Mouse (Mus musculus) neural tube, embryonic 15.5 days (tissue): ENCODE data around the gene Rftn1. TPM values are rescaled to one million over a fixed set of nuclear protein-coding genes. Genes with fewer than 3 reads are reported as not detected.

Source experiments
- ATAC-seq: fragments of 200-750 bp; cut with Nextera tagmentation; 2 replicates; pipeline ENCODE4 v1.8.0; 2017; ENCODE audit warnings: mild to moderate bottlenecking, moderate TSS enrichment, moderate library complexity; ENCODE audit not compliant: low FRiP score
- H3K27ac ChIP-seq: fragments of 300-500 bp; sonication (generic); replicated peaks from 2 replicates; pipeline ENCODE4 v1.5.1; 2015; ENCODE audit warnings: mild to moderate bottlenecking, inconsistent platforms
- H3K27me3 ChIP-seq: fragments of 300-500 bp; sonication (generic); replicated peaks from 2 replicates; pipeline ENCODE4 v1.6.1; 2015; ENCODE audit warnings: inconsistent platforms
- H3K36me3 ChIP-seq: fragments of 300-500 bp; sonication (generic); 2 replicates; pipeline ENCODE4 v1.6.1; 2015; ENCODE audit warnings: inconsistent platforms
- H3K4me1 ChIP-seq: fragments of 300-500 bp; sonication (generic); 2 replicates; pipeline ENCODE4 v1.6.1; 2015; ENCODE audit warnings: inconsistent platforms
- H3K4me2 ChIP-seq: fragments of 300-500 bp; sonication (generic); 2 replicates; pipeline ENCODE4 v1.6.1; 2015; ENCODE audit warnings: inconsistent platforms, mild to moderate bottlenecking, moderate library complexity
- H3K4me3 ChIP-seq: fragments of 300-500 bp; sonication (generic); replicated peaks from 2 replicates; pipeline ENCODE4 v1.5.1; 2015; ENCODE audit warnings: mild to moderate bottlenecking, inconsistent platforms
- H3K9ac ChIP-seq: fragments of 300-500 bp; sonication (generic); replicated peaks from 2 replicates; pipeline ENCODE4 v1.6.1; 2015; ENCODE audit warnings: mild to moderate bottlenecking, inconsistent platforms
- H3K9me3 ChIP-seq: fragments of 300-500 bp; sonication (generic); replicated peaks from 2 replicates; pipeline ENCODE4 v1.6.1; 2016; ENCODE audit warnings: inconsistent platforms
- WGBS: fragments of 180-500 bp; shearing (Covaris S2); methylation state at CpG from one replicate; pipeline ENCODE4 v1.1.7; 2015; ENCODE audit warnings: mixed read lengths; 5-methylcytosine and 5-hydroxymethylcytosine counted together
- polyA plus RNA-seq: library from polyadenylated mRNA; unstranded; fragments of >200 nt; fragmentation: Nextera tagmentation; extraction: Ambion mirVana; gene quantifications from 2 replicates; pipeline ENCODE4 v1.2.1, GENCODE M21; 2015

Gene Rftn1
- polyA plus RNA-seq, 1 experiment from 2014 or later: 17.9 TPM

DNA sequence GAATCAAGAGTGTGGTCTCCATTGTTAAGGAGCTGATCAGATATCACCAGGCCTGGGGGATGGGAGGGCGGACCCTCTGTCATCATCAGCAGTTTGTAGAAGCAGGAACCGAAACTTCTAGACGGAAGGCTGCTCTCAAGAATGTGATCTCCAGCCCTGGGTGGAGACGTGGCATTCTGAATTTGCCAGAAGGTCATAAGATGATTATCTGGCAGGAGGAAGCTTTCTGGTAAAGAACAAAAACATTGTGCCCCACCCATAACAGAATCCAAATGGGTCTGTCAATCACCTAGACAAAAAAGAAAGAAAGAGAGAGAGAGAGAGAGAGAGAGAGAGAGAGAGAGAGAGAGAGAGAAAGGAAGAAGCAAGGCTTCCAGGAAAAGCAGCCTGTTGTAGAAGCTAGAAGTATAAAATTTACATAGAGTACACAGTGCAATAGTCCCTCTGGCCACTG, 165.3 kb downstream of the Rftn1 start:
- Histone ChIP-seq H3K27me3 (no peaks in the 10 kb centered on the region), H3K9ac (no peak overlapping the region), H3K4me3 (no peak overlapping the region), H3K4me2 (no peak overlapping the region), H3K36me3 (no peaks in the 10 kb centered on the region), H3K9me3 (no peaks in the 10 kb centered on the region), H3K4me1 (peaks cover 13% of the 10 kb centered on the region), H3K27ac (no peak overlapping the region)
- whole genome bisulfite sequencing: 75% methylated on average over 4 of the region's 4 CpGs
- ATAC-seq: no peak

DNA sequence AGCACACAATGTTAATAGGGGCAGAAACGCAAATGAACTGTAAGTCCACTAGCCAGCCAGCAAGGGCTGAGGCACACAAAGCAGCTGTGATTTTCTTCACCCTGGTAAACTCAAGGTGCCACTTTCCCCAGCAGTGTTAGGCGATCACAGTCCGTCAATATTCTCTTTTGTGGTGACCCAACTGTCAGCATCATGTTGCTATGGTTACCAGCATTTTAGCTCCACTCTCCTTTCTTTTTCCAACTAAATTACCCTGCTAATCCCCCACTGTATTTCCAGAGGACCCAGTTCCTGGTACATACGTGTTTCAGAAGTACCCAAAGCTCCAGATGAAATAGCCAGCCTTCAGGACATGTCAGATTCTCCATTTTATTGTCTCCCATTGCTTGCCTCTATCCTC, 169.1 kb downstream of the Rftn1 start:
- Histone ChIP-seq H3K27ac (no peak overlapping the region), H3K9ac (no peak overlapping the region), H3K36me3 (no peaks in the 10 kb centered on the region), H3K9me3 (no peaks in the 10 kb centered on the region), H3K27me3 (no peaks in the 10 kb centered on the region), H3K4me1 (peaks cover 28% of the 10 kb centered on the region), H3K4me2 (no peak overlapping the region), H3K4me3 (no peak overlapping the region)
- 22% methylated on average over 4 of the region's 4 CpGs for WGBS
- ATAC-seq: no peak

- Histone ChIP-seq H3K27me3 (no peaks in the 10 kb centered on the region), H3K4me1 (peaks cover 28% of the 10 kb centered on the region), H3K9me3 (no peaks in the 10 kb centered on the region), H3K9ac (no peak overlapping the region), H3K4me2 (peak overlapping the region; percentile 25), H3K27ac (peak overlapping the region; percentile 67), H3K36me3 (no peaks in the 10 kb centered on the region), H3K4me3 (no peak overlapping the region)
- peak; percentile 71 for ATAC-seq
- 40% methylated on average over 16 of the region's 16 CpGs for WGBS
These were observed 170.1 kb downstream of the Rftn1 start for GRCm38 (mm10) chr17:50020211-50021001.

- H3K27ac ChIP-seq: peak overlapping the region; percentile 67; the same call in 1 of the 2 replicates
- WGBS: 77% methylated on average over 3 of the region's 3 CpGs
- peaks cover 28% of the 10 kb centered on the region for H3K4me1 ChIP-seq
- no peak for ATAC-seq
- no peaks in the 10 kb centered on the region for H3K27me3 ChIP-seq
- H3K36me3 ChIP-seq: no peaks in the 10 kb centered on the region
- H3K4me3 ChIP-seq: no peak overlapping the region
- no peak overlapping the region for H3K4me2 ChIP-seq
- H3K9me3 ChIP-seq: no peaks in the 10 kb centered on the region
- no peak overlapping the region for H3K9ac ChIP-seq
These were observed 170.7 kb downstream of the Rftn1 start for GRCm38 (mm10) chr17:50019819-50020210.

GRCm38 (mm10) chr17:50019090-50019489, 171.4 kb downstream of the Rftn1 start:
- no peak overlapping the region for H3K4me3 ChIP-seq
- 37% methylated on average over 5 of the region's 5 CpGs for WGBS
- no peak overlapping the region for H3K9ac ChIP-seq
- no peaks in the 10 kb centered on the region for H3K27me3 ChIP-seq
- H3K36me3 ChIP-seq: no peaks in the 10 kb centered on the region
- H3K9me3 ChIP-seq: no peaks in the 10 kb centered on the region
- no peak overlapping the region for H3K27ac ChIP-seq
- no peak for ATAC-seq
- peaks cover 28% of the 10 kb centered on the region for H3K4me1 ChIP-seq
- H3K4me2 ChIP-seq: no peak overlapping the region

DNA sequence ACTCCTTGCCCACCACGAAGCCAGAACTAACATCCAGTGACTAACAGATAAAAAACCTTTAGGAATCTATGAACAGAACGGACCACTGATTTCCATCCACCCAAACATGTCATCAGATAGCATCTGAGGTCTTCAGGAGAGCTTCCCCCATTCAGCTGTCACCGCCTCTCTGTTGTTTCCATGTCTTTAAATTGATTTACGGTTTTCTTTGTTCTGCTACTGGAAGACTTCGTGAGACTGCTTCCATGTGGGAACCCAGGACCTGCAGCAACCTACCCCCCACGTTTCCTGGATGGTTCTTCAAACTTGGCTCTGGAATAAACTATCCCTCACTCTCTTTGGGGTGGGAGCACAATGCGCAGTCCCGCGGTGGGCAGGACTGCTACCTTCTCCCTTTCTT, 175.8 kb downstream of the Rftn1 start:
- H3K4me3 ChIP-seq: no peak overlapping the region
- no peak for ATAC-seq
- no peak overlapping the region for H3K27ac ChIP-seq
- peaks cover 11% of the 10 kb centered on the region; the same call in 1 of the 2 replicates for H3K4me1 ChIP-seq
- 54% methylated on average over 9 of the region's 9 CpGs for WGBS
- no peak overlapping the region for H3K9ac ChIP-seq
- H3K4me2 ChIP-seq: no peak overlapping the region
- no peaks in the 10 kb centered on the region for H3K9me3 ChIP-seq
- H3K36me3 ChIP-seq: no peaks in the 10 kb centered on the region
- no peaks in the 10 kb centered on the region for H3K27me3 ChIP-seq

- no peak for ATAC-seq
- Histone ChIP-seq H3K27me3 (no peaks in the 10 kb centered on the region), H3K36me3 (no peaks in the 10 kb centered on the region), H3K9me3 (no peaks in the 10 kb centered on the region), H3K4me2 (no peak overlapping the region), H3K4me1 (0 out of 2 replicates have a peak, but pooled peaks cover 4% of the 10 kb centered on the region), H3K4me3 (no peak overlapping the region), H3K27ac (no peak overlapping the region), H3K9ac (no peak overlapping the region)
- WGBS: 87% methylated on average over 2 of the region's 2 CpGs
These were observed 176.6 kb downstream of the Rftn1 start for GRCm38 (mm10) chr17:50013848-50014247.

DNA sequence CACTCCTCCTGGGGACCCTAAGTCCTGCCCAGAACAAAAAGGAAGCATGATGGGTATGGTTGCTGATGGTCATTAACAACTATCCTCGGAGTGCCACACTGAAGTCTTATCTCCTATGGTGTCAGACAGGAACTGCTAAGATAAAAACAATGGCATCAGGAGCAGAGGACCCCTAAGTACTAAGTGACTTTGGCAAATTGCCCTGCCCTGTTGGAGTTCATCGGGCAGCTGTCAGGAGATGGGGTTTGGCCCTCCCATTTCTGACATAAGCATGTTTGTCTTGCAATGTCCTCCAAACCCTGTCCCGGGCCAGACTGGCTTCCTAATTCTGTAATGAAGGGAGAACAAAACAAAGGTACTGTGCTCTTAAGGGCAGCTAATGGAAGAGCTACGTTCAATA, 180.4 kb downstream of the Rftn1 start:
- H3K4me3 ChIP-seq: no peak overlapping the region
- H3K9ac ChIP-seq: no peak overlapping the region
- no peak overlapping the region for H3K4me2 ChIP-seq
- no peaks in the 10 kb centered on the region for H3K27me3 ChIP-seq
- H3K4me1 ChIP-seq: peaks cover 20% of the 10 kb centered on the region
- H3K27ac ChIP-seq: no peak overlapping the region
- H3K9me3 ChIP-seq: no peaks in the 10 kb centered on the region
- ATAC-seq: no peak
- H3K36me3 ChIP-seq: no peaks in the 10 kb centered on the region
- 39% methylated on average over 4 of the region's 4 CpGs for WGBS

DNA sequence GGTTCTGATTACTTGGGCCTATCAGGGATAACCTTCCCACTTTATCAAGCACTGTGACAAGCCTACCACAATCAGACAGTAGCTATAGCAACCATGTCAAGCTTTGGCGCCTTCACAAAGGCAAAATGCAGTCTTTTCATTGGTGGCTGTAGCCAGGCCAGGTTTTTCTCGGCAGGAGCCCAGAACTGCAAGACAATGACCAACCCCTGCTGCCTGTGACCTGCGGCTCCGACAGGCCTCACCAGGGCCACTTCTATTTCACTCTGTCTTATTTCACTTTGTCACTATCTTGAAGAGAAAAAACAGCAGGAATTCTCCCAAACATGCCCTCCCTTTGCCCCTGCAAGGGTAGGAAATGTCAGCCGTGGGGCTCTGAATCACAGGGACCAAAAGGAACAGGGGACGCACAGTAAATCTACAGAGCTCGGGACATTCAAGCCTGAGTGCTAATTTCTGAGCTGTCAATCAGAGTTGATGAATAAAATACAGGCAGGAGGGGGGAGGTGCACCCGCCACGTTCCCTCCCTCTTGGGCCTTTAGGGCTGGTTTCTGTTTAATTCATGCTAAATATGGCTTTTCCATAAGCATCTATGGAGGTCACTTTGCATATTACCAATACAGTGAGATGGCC, 183.6 kb downstream of the Rftn1 start:
- Histone ChIP-seq H3K9ac (0 out of 2 replicates have a peak overlapping the region, but pooled peaks have one; percentile 21), H3K4me3 (no peak overlapping the region), H3K36me3 (no peaks in the 10 kb centered on the region), H3K27ac (peak overlapping the region; percentile 38), H3K4me2 (0 out of 2 replicates have a peak overlapping the region, but pooled peaks have one; percentile 5), H3K27me3 (no peaks in the 10 kb centered on the region), H3K9me3 (no peaks in the 10 kb centered on the region), H3K4me1 (peaks cover 29% of the 10 kb centered on the region)
- ATAC-seq: peak; percentile 83
- WGBS: 10% methylated on average over 9 of the region's 9 CpGs

- no peak overlapping the region for H3K4me2 ChIP-seq
- 20% methylated on average over 7 of the region's 7 CpGs for WGBS
These were observed 184.1 kb downstream of the Rftn1 start for GRCm38 (mm10) chr17:50006338-50006720.

DNA sequence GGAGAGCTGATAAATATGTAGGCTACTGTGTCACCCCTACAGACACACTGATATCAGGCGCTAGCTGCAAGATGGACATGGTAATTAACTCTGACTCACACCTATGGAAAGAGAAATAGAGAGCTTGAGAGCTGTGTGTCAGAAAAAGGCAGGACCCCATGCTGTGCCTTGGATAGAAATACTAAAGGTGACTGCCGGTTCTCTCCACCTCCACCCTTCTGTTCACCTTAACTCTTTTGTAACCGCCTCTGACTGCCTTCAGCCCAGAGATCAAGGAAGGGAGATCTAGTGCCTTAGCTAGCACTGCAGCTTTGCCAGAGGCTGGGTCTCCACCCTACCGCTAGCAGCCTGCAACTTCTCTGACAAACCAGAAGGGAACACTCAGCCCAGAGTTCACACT, 187.3 kb downstream of the Rftn1 start:
- Histone ChIP-seq H3K27me3 (no peaks in the 10 kb centered on the region), H3K36me3 (no peaks in the 10 kb centered on the region), H3K9ac (no peak overlapping the region), H3K27ac (no peak overlapping the region), H3K4me2 (no peak overlapping the region), H3K4me3 (no peak overlapping the region), H3K4me1 (peaks cover 29% of the 10 kb centered on the region), H3K9me3 (no peaks in the 10 kb centered on the region)
- ATAC-seq: no peak
- whole genome bisulfite sequencing: 85% methylated on average over 4 of the region's 4 CpGs

More at GRCm38 (mm10) chr17:50006338-50006720, 184.1 kb downstream of the Rftn1 start:
- Histone ChIP-seq H3K4me1 (peaks cover 29% of the 10 kb centered on the region), H3K27ac (peak overlapping the region; percentile 38), H3K9ac (no peak overlapping the region), H3K36me3 (no peaks in the 10 kb centered on the region), H3K4me3 (no peak overlapping the region), H3K27me3 (no peaks in the 10 kb centered on the region), H3K9me3 (no peaks in the 10 kb centered on the region)
- peak; percentile 32; the same call in 1 of the 2 replicates for ATAC-seq

GRCm38 (mm10) chr17:50002171-50002570, 188.3 kb downstream of the Rftn1 start:
- H3K4me2 ChIP-seq: no peak overlapping the region
- ATAC-seq: no peak
- peaks cover 22% of the 10 kb centered on the region for H3K4me1 ChIP-seq
- H3K4me3 ChIP-seq: no peak overlapping the region
- no peaks in the 10 kb centered on the region for H3K36me3 ChIP-seq
- H3K9ac ChIP-seq: no peak overlapping the region
- no peak overlapping the region for H3K27ac ChIP-seq
- WGBS: 84% methylated on average over 3 of the region's 3 CpGs
- H3K27me3 ChIP-seq: no peaks in the 10 kb centered on the region
- H3K9me3 ChIP-seq: no peaks in the 10 kb centered on the region
